Mouse (Mus musculus) limb, embryonic 13.5 days (tissue): ENCODE measurements around the gene Msx2. TPM values are rescaled to one million over a fixed set of nuclear protein-coding genes. Genes with fewer than 3 reads are reported as not detected.

Experiments used
- ATAC-seq: fragments of 200-750 bp; cut with Nextera tagmentation; 2 replicates; pipeline ENCODE4 v1.8.0; 2017; ENCODE audit warnings: low read depth, moderate number of reproducible peaks, moderate TSS enrichment; ENCODE audit not compliant: low FRiP score
- H3K27ac ChIP-seq: fragments of 300-500 bp; sonication (generic); 2 replicates; pipeline ENCODE4 v1.5.1; 2015; ENCODE audit warnings: inconsistent platforms, mild to moderate bottlenecking, moderate library complexity
- H3K27me3 ChIP-seq: fragments of 300-500 bp; sonication (generic); 2 replicates; pipeline ENCODE4 v1.6.1; 2015; ENCODE audit warnings: mild to moderate bottlenecking, inconsistent platforms
- H3K36me3 ChIP-seq: fragments of 300-500 bp; sonication (generic); 2 replicates; pipeline ENCODE4 v1.6.1; 2015; ENCODE audit warnings: inconsistent platforms, mild to moderate bottlenecking, moderate library complexity
- H3K4me1 ChIP-seq: fragments of 300-500 bp; sonication (generic); 2 replicates; pipeline ENCODE4 v1.6.1; 2015; ENCODE audit warnings: inconsistent platforms
- H3K4me2 ChIP-seq: fragments of 300-500 bp; sonication (generic); replicated peaks from 2 replicates; pipeline ENCODE4 v1.6.1; 2015; ENCODE audit warnings: inconsistent platforms, mild to moderate bottlenecking, moderate library complexity
- H3K4me3 ChIP-seq: fragments of 300-500 bp; sonication (generic); 2 replicates; pipeline ENCODE4 v1.5.1; 2015; ENCODE audit warnings: moderate library complexity, mild to moderate bottlenecking, inconsistent platforms
- H3K9ac ChIP-seq: fragments of 300-500 bp; sonication (generic); 2 replicates; pipeline ENCODE4 v1.6.1; 2015; ENCODE audit warnings: mild to moderate bottlenecking, inconsistent platforms
- H3K9me3 ChIP-seq: fragments of 300-500 bp; sonication (generic); 2 replicates; pipeline ENCODE4 v1.6.1; 2016; ENCODE audit warnings: inconsistent platforms
- WGBS: fragments of 180-500 bp; shearing (Covaris S2); methylation state at CpG from one replicate; pipeline ENCODE4 v1.1.7; 2015; 5-methylcytosine and 5-hydroxymethylcytosine counted together
- polyA plus RNA-seq: library from polyadenylated mRNA; unstranded; fragments of >200 nt; fragmentation: Nextera tagmentation; extraction: Ambion mirVana; gene quantifications from 2 replicates; pipeline ENCODE4 v1.2.1, GENCODE M21; 2015

The Msx2 gene
- polyA plus RNA-seq, 1 experiment from 2014 or later: 46.1 TPM

- Histone ChIP-seq H3K27ac (no peak overlapping the region), H3K4me3 (no peak overlapping the region), H3K9me3 (no peaks in the 10 kb centered on the region), H3K4me2 (no peak overlapping the region), H3K36me3 (no peaks in the 10 kb centered on the region), H3K27me3 (peaks cover 5% of the 10 kb centered on the region; the same call in 1 of the 2 replicates), H3K4me1 (0 out of 2 replicates have a peak, but pooled peaks cover 16% of the 10 kb centered on the region), H3K9ac (no peak overlapping the region)
- no peak for ATAC-seq
- 69% methylated on average over 5 of the region's 5 CpGs for WGBS
These were observed 31.4 kb downstream of the Msx2 start for GRCm38 (mm10) chr13:53441307-53442028.

DNA sequence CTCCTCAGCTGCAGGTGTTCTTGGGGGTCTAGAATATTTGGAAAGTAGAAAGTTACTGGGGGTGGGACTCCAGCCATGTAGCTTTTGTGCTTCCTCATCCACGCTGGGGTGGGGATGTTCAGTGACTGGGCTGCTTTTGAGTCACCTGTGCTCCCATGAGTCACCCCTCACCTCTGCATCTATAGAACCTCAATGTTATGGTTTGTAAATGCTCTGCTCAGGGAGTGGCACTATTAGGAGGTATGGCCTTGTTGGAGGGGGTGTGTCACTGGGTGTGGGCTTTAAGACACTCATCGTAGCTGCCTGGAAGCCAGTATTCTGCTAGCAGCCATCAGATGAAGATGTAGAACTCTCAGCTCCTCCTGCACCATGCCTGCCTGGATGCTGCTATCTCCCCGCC, 32.9 kb downstream of the Msx2 start:
- WGBS: 84% methylated on average over 3 of the region's 3 CpGs
- no peak overlapping the region for H3K4me2 ChIP-seq
- no peak for ATAC-seq
- H3K4me1 ChIP-seq: 0 out of 2 replicates have a peak, but pooled peaks cover 16% of the 10 kb centered on the region
- H3K27ac ChIP-seq: no peak overlapping the region
- H3K4me3 ChIP-seq: no peak overlapping the region
- H3K36me3 ChIP-seq: no peaks in the 10 kb centered on the region
- H3K9ac ChIP-seq: no peak overlapping the region
- H3K9me3 ChIP-seq: no peaks in the 10 kb centered on the region
- peaks cover 5% of the 10 kb centered on the region; the same call in 1 of the 2 replicates for H3K27me3 ChIP-seq

- H3K4me1 ChIP-seq: peaks cover 16% of the 10 kb centered on the region
- H3K36me3 ChIP-seq: no peaks in the 10 kb centered on the region
- H3K4me3 ChIP-seq: no peak overlapping the region
- H3K27me3 ChIP-seq: no peaks in the 10 kb centered on the region
- 29% methylated on average over 7 of the region's 7 CpGs for WGBS
- H3K27ac ChIP-seq: no peak overlapping the region
- no peak for ATAC-seq
- H3K4me2 ChIP-seq: no peak overlapping the region
- peaks cover 7% of the 10 kb centered on the region; the same call in 1 of the 2 replicates for H3K9me3 ChIP-seq
- no peak overlapping the region for H3K9ac ChIP-seq
These were observed 46.4 kb downstream of the Msx2 start for GRCm38 (mm10) chr13:53426507-53426906.

GRCm38 (mm10) chr13:53421189-53421588, 51.7 kb downstream of the Msx2 start:
- Histone ChIP-seq H3K36me3 (no peaks in the 10 kb centered on the region), H3K27ac (no peak overlapping the region), H3K4me3 (no peak overlapping the region), H3K27me3 (no peaks in the 10 kb centered on the region), H3K4me1 (peaks cover 16% of the 10 kb centered on the region), H3K4me2 (no peak overlapping the region), H3K9me3 (no peaks in the 10 kb centered on the region), H3K9ac (no peak overlapping the region)
- WGBS: 78% methylated on average over 4 of the region's 4 CpGs
- ATAC-seq: no peak

DNA sequence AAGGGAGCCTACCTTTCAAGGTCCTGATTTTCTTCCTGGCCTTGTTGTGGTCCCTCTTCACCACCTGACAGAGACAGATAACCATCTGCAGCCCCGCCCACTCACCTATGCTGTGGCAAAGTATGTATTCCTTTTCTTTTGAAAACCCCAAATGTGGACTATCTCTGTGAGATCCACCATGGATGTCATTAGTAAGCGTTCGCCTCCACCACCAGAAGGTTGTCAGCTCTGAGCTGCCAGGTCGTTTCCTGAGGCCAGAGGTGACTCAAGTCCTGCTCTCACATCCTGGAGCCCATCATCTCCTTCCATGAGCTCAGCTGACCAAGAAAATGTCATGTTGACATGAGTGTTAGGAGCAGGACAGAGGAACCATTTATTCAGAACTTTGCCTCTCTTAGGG, 52.1 kb downstream of the Msx2 start:
- Histone ChIP-seq H3K9ac (no peak overlapping the region), H3K9me3 (no peaks in the 10 kb centered on the region), H3K4me2 (no peak overlapping the region), H3K4me3 (no peak overlapping the region), H3K36me3 (no peaks in the 10 kb centered on the region), H3K4me1 (peaks cover 14% of the 10 kb centered on the region), H3K27ac (no peak overlapping the region), H3K27me3 (no peaks in the 10 kb centered on the region)
- 80% methylated on average over 4 of the region's 4 CpGs for WGBS
- no peak for ATAC-seq

DNA sequence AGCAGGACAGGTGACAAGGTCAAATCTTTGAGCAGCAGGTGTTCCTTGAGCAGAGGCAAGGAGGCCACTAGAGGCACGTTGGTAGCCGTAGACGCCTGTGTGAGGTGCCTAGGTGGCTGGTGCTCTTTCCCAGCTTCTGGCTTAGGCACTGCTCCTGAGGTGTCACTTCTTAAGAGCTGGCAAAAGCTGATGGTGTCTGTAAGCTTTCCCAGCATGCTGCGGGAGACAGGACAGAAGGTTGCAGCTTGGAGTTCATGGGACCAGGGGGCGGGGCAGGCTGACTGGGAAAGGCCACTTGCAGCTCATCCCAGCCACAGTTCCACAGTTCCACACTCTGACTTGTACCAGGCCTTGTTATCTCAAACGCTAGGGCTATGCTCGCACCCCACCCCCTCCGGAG, 53.2 kb downstream of the Msx2 start:
- Histone ChIP-seq H3K9ac (no peak overlapping the region), H3K9me3 (no peaks in the 10 kb centered on the region), H3K4me2 (no peak overlapping the region), H3K4me1 (peaks cover 12% of the 10 kb centered on the region), H3K27me3 (no peaks in the 10 kb centered on the region), H3K36me3 (no peaks in the 10 kb centered on the region), H3K4me3 (no peak overlapping the region), H3K27ac (no peak overlapping the region)
- no peak for ATAC-seq
- WGBS: 77% methylated on average over 8 of the region's 8 CpGs

GRCm38 (mm10) chr13:53417701-53418100, 55.2 kb downstream of the Msx2 start:
- Histone ChIP-seq H3K27me3 (no peaks in the 10 kb centered on the region), H3K4me1 (peaks cover 16% of the 10 kb centered on the region), H3K4me3 (no peak overlapping the region), H3K27ac (no peak overlapping the region), H3K9me3 (no peaks in the 10 kb centered on the region), H3K4me2 (no peak overlapping the region), H3K9ac (no peak overlapping the region), H3K36me3 (no peaks in the 10 kb centered on the region)
- ATAC-seq: no peak
- 89% methylated on average over 6 of the region's 6 CpGs for WGBS

Other genes with a start within 250 kb of the Msx2 start
- 25.7 and 25.8 TPM in 2 replicates for gene Ror2, start 186.9 kb downstream of the Msx2 start, polyA plus RNA-seq
- 40.8 and 41.1 TPM in 2 replicates for gene Sptlc1, start 95.7 kb downstream of the Msx2 start, polyA plus RNA-seq